Mouse (Mus musculus): Measurements from ENCODE around the gene Amhr2.

- TF ChIP-seq CTCF (conservative IDR thresholded peaks at IDR 0.05; ENCODE audit: insufficient read depth, insufficient read length, low read depth, low read length) (no peak), POLR2A (IDR thresholded peaks at IDR 0.05; ENCODE audit: low read depth, low read length) (no peak)
Measured at GRCm38 (mm10) chr15:102501084-102501814, 56.1 kb downstream of the Amhr2 start.

Data from kidney, adult 2 months (tissue).